Mouse (Mus musculus): ENCODE measurements around the gene Car2.

The Car2 gene

GRCm38 (mm10) chr3:14886102-14887098 lies at the start of gene Car2:
Gene Car2 (plus strand): TSS chr3:14886273.
- peak; percentile 71 for ATAC-seq (ENCODE audit: insufficient number of reproducible peaks, low FRiP score, low TSS enrichment)

GRCm38 (mm10) chr3:14838936-14839335 lies 47.1 kb upstream of the Car2 start:
- no peak for ATAC-seq (ENCODE audit: insufficient number of reproducible peaks, low FRiP score, low TSS enrichment)

- no peak for ATAC-seq (ENCODE audit: insufficient number of reproducible peaks, low FRiP score, low TSS enrichment)
Observed at GRCm38 (mm10) chr3:14839466-14840118, 46.5 kb upstream of the Car2 start.

- ATAC-seq (ENCODE audit: insufficient number of reproducible peaks, low FRiP score, low TSS enrichment), result no peak
Observed at GRCm38 (mm10) chr3:14848587-14849254, 37.4 kb upstream of the Car2 start.

GRCm38 (mm10) chr3:14853966-14854365 lies 32.1 kb upstream of the Car2 start:
- no peak for ATAC-seq (ENCODE audit: insufficient number of reproducible peaks, low FRiP score, low TSS enrichment)

- ATAC-seq (ENCODE audit: insufficient number of reproducible peaks, low FRiP score, low TSS enrichment), result no peak
Observed at GRCm38 (mm10) chr3:14854446-14854845, 31.6 kb upstream of the Car2 start.

DNA sequence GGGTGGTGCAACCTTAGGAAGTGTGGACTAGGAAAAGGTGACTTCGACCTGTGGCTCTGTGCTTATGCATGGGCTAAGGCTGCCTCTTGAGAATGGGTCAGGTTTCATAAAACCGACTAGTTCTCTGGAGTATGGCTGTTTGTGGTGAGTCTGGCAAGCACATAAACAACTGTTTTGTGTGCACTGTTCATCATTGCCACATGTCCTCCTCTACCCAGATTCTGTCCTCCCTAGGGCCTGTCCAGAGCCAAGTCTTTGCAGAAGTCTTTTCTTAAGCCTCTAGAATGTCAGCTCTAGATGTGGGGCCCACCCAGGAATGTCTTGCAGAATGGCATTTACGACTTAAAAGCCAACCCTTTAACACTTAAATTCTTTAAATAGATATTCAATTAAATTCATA lies 28.2 kb upstream of the Car2 start:
- ATAC-seq (ENCODE audit: insufficient number of reproducible peaks, low FRiP score, low TSS enrichment), result no peak

DNA sequence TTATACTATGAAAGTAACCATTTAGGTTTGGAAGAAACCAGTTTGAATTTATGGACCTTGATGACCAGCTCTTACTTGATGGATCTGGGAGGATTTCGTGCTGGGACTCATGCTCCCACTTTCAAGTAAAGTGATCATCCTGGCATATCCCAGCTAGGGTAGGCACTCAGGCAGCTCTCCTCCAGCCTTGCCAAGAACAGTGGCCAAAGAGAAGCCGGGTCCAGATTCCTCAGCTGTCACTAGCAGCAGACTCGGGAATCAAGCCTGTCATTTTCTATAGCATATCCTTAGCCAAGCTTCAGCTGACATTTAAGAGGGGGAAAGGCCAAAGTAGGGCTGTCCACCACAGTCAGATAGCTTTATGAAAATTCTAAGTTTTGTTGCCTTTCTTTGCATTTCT lies 25.8 kb upstream of the Car2 start:
- ATAC-seq (ENCODE audit: insufficient number of reproducible peaks, low FRiP score, low TSS enrichment), result no peak

DNA sequence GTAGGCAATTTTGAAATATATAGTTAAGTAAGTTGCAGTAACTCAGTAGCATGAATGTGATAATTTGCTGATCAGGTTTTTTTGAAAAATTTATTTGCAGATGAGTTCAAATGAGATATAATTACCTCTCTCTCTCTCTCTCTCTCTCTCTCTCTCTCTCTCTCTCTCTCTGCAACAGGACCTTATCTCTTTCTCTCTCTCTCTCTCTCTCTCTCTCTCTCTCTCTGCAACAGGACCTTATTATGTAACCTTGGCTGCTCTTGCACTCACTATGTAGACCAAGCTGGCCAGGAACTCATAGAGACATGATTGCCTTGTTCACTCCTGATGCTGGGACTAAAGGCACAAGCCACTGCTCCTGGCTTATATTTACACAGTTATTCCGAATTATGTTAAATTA lies 24.9 kb upstream of the Car2 start:
- no peak for ATAC-seq (ENCODE audit: insufficient number of reproducible peaks, low FRiP score, low TSS enrichment)

DNA sequence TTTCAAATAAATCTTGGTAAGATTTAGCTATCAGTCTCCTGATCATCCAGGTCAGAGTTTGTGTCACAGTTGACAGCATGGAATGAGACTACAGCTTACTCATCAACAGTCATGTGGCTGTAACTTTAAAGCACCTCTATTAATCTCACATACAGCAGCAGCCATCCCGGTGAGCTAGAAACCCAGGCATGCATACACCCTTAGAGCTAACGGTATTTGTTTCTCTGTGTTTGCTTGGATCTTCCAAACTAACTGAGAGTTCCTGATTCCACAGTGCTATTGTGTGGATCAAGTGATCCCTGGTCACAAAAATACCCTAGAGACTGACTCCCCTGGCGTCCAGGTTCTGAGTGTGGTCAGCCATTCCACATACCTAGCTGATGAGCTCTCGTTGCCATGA lies 24.3 kb upstream of the Car2 start:
- no peak for ATAC-seq (ENCODE audit: insufficient number of reproducible peaks, low FRiP score, low TSS enrichment)

- peak; percentile 60; the same call in 1 of the 2 replicates for ATAC-seq (ENCODE audit: insufficient number of reproducible peaks, low FRiP score, low TSS enrichment)
Observed at GRCm38 (mm10) chr3:14862654-14863021, 23.4 kb upstream of the Car2 start.

DNA sequence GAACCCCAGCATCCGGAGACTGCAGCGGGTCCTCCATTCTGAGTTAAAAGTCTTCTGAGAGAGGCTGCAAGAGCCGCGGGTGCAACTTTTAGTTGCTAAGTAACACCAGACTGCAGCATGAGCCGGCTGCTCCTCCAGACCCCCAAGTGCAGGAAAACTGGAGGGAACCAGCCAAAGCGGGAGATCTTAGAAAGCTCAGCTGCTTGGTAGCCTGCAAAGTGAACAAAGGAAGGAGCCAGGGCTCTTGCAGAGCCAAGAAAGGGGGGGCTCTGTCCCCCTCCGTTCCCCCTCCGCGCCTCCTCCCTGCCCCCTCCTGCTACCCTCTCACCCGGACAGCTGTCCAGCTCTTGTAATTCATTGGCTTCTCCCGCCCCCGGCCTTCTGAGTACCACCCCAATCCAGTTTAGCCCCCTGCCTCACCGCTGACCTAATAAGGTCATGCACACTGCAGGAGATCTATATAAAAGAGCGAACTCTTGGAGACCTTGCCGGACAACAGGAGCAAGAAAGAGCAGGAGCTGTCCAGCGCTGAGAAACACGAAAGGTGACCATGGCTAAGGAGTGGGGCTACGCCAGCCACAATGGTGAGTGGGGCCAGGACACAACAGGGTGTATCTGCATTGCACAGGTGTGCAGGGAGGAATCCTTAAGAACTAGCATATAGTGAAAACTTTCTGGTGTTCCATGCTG lies 22.9 kb upstream of the Car2 start, which contains the start of gene Car3:
TSS of gene Car3 (plus strand) at position 491 of the 690 bp plus-strand sequence.
- 0 out of 2 replicates have a peak, but pooled peaks have one; percentile 36 for ATAC-seq (ENCODE audit: insufficient number of reproducible peaks, low FRiP score, low TSS enrichment)

- no peak for ATAC-seq (ENCODE audit: insufficient number of reproducible peaks, low FRiP score, low TSS enrichment)
Observed at GRCm38 (mm10) chr3:14863922-14864321, 22.2 kb upstream of the Car2 start.

DNA sequence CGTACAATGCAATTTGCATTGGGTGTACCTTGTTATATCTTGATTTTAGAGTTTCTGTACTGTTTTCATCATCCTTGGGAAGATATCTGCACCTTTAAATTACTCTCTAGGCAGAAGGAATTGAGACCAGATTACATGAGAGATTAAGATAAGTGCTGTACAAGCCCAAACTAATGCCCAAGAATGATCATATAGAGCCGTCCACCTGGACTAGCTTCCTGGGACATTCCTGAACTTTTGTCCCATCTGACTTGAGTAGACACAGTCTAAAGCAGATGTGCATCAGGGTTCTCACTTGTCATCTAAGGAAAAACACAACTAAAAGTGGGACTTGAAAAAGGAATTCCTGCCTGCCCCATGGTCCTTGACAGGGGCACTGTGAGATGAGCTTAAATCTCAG lies 20.1 kb upstream of the Car2 start:
- ATAC-seq (ENCODE audit: insufficient number of reproducible peaks, low FRiP score, low TSS enrichment), result no peak

DNA sequence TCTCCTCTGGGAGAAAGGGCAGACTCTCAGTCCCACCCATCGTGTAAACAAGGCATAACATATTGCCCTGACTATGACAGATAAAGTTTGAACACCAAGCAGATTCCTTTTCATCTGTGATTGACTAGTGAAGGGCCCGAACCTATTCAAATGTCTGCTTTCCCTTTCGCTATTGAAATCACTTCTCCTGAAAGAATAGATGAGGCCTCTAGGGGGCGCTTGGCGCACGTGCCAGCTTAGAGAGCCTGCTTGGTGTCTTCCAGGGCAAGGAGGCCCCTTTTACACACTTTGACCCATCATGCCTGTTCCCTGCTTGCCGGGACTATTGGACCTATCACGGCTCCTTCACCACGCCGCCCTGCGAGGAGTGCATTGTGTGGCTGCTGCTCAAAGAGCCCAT lies 16.3 kb upstream of the Car2 start:
- ATAC-seq (ENCODE audit: insufficient number of reproducible peaks, low FRiP score, low TSS enrichment), result peak; percentile 46; the same call in 1 of the 2 replicates

DNA sequence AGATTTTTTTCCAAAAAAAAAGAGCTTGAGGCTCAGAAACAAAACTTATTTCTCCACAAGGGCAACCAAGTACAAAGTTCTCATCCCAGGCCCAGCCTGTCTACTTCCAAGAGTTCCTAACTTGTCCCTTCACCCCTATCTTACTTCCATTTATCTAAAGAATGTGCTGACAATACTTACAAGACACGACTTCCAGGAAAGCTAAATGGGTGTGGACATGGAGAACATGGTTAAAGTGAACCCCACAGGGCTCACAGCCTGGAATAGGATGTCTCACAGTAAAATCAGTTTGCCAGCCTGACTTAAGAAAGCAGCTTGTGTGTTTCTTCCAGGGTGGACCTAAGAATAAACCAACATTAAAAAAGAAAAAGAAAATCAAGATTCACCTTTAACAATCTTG lies 15.5 kb upstream of the Car2 start:
- no peak for ATAC-seq (ENCODE audit: insufficient number of reproducible peaks, low FRiP score, low TSS enrichment)

DNA sequence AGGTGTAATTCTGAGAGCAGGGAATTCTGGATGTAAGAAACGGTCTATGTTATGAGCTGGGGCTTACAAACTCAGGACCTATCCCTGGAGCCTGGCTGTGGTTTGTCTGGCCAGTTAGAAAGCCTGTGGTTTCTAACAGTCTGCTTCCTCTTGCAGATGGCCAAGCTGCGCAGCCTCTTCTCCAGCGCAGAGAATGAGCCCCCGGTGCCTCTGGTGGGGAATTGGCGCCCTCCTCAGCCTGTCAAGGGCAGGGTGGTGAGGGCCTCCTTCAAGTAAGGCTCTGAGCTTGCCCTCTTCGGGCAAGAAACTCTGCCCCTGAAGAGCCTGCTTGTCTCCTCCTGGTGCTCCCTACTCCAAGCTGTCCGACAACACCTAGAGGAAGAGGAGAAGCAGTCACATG lies 14.7 kb upstream of the Car2 start:
- ATAC-seq (ENCODE audit: insufficient number of reproducible peaks, low FRiP score, low TSS enrichment), result no peak

- ATAC-seq (ENCODE audit: insufficient number of reproducible peaks, low FRiP score, low TSS enrichment), result no peak
Observed at GRCm38 (mm10) chr3:14874402-14875040, 11.6 kb upstream of the Car2 start.

DNA sequence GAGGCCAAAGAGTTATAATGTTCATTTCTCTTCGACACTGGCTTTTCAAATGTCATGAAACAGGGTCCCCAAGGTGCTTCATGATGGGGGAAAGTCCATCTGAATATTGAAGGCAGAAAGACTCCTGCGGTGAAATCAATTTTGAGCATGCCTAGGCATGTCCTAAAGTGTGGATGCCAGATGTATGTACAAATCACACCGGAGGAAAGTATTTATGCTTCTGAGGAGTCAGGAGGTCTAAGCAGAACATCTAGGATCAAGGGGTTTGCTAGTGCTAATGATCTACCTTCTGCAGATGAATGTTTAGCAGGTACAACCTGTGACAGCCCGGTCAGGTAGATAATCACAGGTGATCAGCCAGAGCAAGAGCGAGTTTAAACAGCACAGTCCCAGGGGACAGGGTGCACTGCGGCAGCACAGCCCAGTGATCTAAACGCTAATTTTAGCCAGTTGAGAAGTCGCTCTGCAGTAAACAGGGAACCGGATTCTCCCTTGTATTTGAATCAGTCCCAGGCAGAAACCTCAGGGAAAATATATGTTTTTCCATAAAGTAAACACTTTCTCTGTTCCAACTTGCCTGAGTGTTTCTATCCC lies 9.7 kb upstream of the Car2 start:
- no peak for ATAC-seq (ENCODE audit: insufficient number of reproducible peaks, low FRiP score, low TSS enrichment)
